Mouse (Mus musculus): ENCODE measurements at regions not wholly inside any gene's neighbourhood (a gene's known extent, or its start where the extent isn't known, plus 50 kb on each side); places are given as distances from the start of the nearest gene placed in this dataset.

GRCm38 (mm10) chr1:137560389-137561268 is 600.4 kb upstream of the Nr5a2 start:
- DNase-seq = no peak

GRCm38 (mm10) chr1:137549659-137550058 is 589.4 kb upstream of the Nr5a2 start:
- DNase-seq = no peak

GRCm38 (mm10) chr1:137545666-137546065 is 585.4 kb upstream of the Nr5a2 start:
- DNase-seq = no peak

GRCm38 (mm10) chr1:137543828-137544227 is 583.6 kb upstream of the Nr5a2 start:
- no peak for DNase-seq

GRCm38 (mm10) chr1:137541453-137541852 is 581.2 kb upstream of the Nr5a2 start:
- no peak for DNase-seq

GRCm38 (mm10) chr1:137539424-137540116 is 579.3 kb upstream of the Nr5a2 start:
- no peak for DNase-seq

- peak; percentile 19 to 56 for DNase-seq
These were observed 554.5 kb upstream of the Nr5a2 start for GRCm38 (mm10) chr1:137514750-137515149.

GRCm38 (mm10) chr1:137503704-137504422 is 543.6 kb upstream of the Nr5a2 start:
- DNase-seq = no peak

GRCm38 (mm10) chr1:137488226-137488625 is 528.0 kb upstream of the Nr5a2 start:
- no peak for DNase-seq

- DNase-seq = no peak
These were observed 518.2 kb upstream of the Nr5a2 start for GRCm38 (mm10) chr1:137478459-137478858.

- DNase-seq = no peak
These were observed 517.0 kb upstream of the Nr5a2 start for GRCm38 (mm10) chr1:137477239-137477638.

- DNase-seq = no peak
These were observed 514.6 kb upstream of the Nr5a2 start for GRCm38 (mm10) chr1:137474858-137475257.

GRCm38 (mm10) chr1:137473800-137474685 is 513.8 kb upstream of the Nr5a2 start:
- peak in 1 of 2 experiments; percentile 39 for DNase-seq

GRCm38 (mm10) chr1:137464971-137465370 is 504.7 kb upstream of the Nr5a2 start:
- DNase-seq = no peak

GRCm38 (mm10) chr1:137461189-137461588 is 500.9 kb upstream of the Nr5a2 start:
- no peak for DNase-seq

- DNase-seq = peak; percentile 47 to 59
These were observed 493.4 kb upstream of the Nr5a2 start for GRCm38 (mm10) chr1:137453446-137454208.

- no peak for DNase-seq
These were observed 492.5 kb upstream of the Nr5a2 start for GRCm38 (mm10) chr1:137452749-137453148.

GRCm38 (mm10) chr1:137446497-137446896 is 486.2 kb upstream of the Nr5a2 start:
- DNase-seq = no peak

GRCm38 (mm10) chr1:137428110-137428509 is 467.9 kb upstream of the Nr5a2 start:
- no peak for DNase-seq

GRCm38 (mm10) chr1:137418388-137418787 is 458.1 kb upstream of the Nr5a2 start:
- no peak for DNase-seq

- DNase-seq = no peak
These were observed 436.5 kb upstream of the Nr5a2 start for GRCm38 (mm10) chr1:137396736-137397135.
